In the genomic region with DNA sequence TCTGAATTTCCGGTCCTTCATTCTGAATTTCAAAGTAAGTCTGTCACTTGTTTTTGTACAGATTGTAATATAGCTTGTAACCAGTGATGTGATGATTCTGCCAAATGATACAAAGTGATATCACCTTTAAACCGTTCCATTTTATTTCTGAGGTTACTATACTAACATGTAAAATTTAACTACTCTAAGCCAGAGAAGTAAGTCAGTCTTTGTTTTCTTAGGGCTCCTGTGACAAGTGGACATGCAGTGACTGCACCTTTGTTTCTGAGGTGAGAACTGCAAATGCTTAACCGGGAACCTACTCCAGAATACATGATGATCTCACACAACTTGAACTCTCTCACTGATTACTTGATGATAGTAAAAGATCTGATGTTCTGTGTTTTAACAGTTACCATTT, we compare ENCODE assay signal across 8 mouse cellular contexts. TPM values are rescaled to one million over a fixed set of nuclear protein-coding genes. Genes with fewer than 3 reads are reported as not detected.
DNase-seq lines count a peak whose midpoint lies in the region; ATAC-seq lines count a peak whose summit lies in the region.

No protein-coding gene starts in this region.

- H3K4me2 ChIP-seq in forebrain, embryonic 12.5 days = peak overlapping the region; percentile 66
- peak overlapping the region; percentile 89 for H3K4me2 ChIP-seq in liver, embryonic 13.5 days

- peak overlapping the region; percentile 27 for H3K4me3 ChIP-seq in forebrain, embryonic 12.5 days (replicated peaks)
- H3K4me3 ChIP-seq in liver, embryonic 13.5 days (replicated peaks) = peak overlapping the region; percentile 87

- H3K4me1 ChIP-seq in forebrain, embryonic 12.5 days = peaks cover 40% of the 10 kb centered on the region
- H3K4me1 ChIP-seq in liver, embryonic 13.5 days (replicated peaks) = peaks cover 31% of the 10 kb centered on the region

- H3K9ac ChIP-seq in forebrain, embryonic 12.5 days = peak overlapping the region; percentile 59; the same call in 1 of the 2 replicates
- peak overlapping the region; percentile 89 for H3K9ac ChIP-seq in liver, embryonic 13.5 days

- peaks cover 53% of the 10 kb centered on the region for H3K36me3 ChIP-seq in forebrain, embryonic 12.5 days (replicated peaks)
- H3K36me3 ChIP-seq in liver, embryonic 13.5 days = peaks cover 48% of the 10 kb centered on the region

- H3K27me3 ChIP-seq in forebrain, embryonic 12.5 days = no peaks in the 10 kb centered on the region
- H3K27me3 ChIP-seq in liver, embryonic 13.5 days = no peaks in the 10 kb centered on the region

- peak; percentile 12 for DNase-seq in CD4-positive, CD25-positive, alpha-beta regulatory T cell, adult 2 months (ENCODE audit: low read depth, low spot score)
- DNase-seq in A20 (ENCODE audit: low read depth, low spot score) = peak; percentile 32
- no peak for DNase-seq in liver, embryonic 13.5 days
- DNase-seq in thymus, postnatal 25 days = no peak
- no peak for DNase-seq in right cerebral cortex, adult 18-20 months
- no peak for DNase-seq in natural killer cell, adult 2 months (ENCODE audit: low spot score in 2 of 2)

- H3K9me3 ChIP-seq in forebrain, embryonic 12.5 days = no peaks in the 10 kb centered on the region
- no peaks in the 10 kb centered on the region for H3K9me3 ChIP-seq in liver, embryonic 13.5 days (replicated peaks)

- 40% methylated on average over 3 of the region's 3 CpGs for WGBS in forebrain, embryonic 12.5 days
- WGBS in liver, embryonic 13.5 days (ENCODE audit: insufficient replicate concordance) = 17% methylated on average over 3 of the region's 3 CpGs

- H3K27ac ChIP-seq in forebrain, embryonic 12.5 days = no peak overlapping the region
- peak overlapping the region; percentile 87 for H3K27ac ChIP-seq in liver, embryonic 13.5 days

- no peak for ATAC-seq in CD4-positive, CD25-positive, alpha-beta regulatory T cell, adult 4 months
- ATAC-seq in forebrain, embryonic 12.5 days (ENCODE audit: low FRiP score) = no peak
- ATAC-seq in liver, embryonic 13.5 days (ENCODE audit: low read depth) = no peak

RNA-seq across cellular contexts. Expression of gene Zbtb37, which starts 3.4 kb away (rescaled TPM):
- 10 to 100 TPM in 1 of 2 experiments, 1 to 10 TPM in 1; 8.3 to 11.0 TPM for polyA plus RNA-seq in CD4-positive, CD25-positive, alpha-beta regulatory T cell, adult 4 months (2017; shearing (Covaris generic))
- 9.9 TPM in 2 replicates for polyA plus RNA-seq in forebrain, embryonic 12.5 days (2016; fragmentation: Nextera tagmentation; extraction: Ambion mirVana)
- 2.5 and 3.2 TPM in 2 replicates for polyA plus RNA-seq in liver, embryonic 13.5 days (2015; fragmentation: Nextera tagmentation; extraction: Ambion mirVana)

RNA-seq across cellular contexts. Expression of gene Dars2, which starts 32.5 kb away (rescaled TPM):
- polyA plus RNA-seq in CD4-positive, CD25-positive, alpha-beta regulatory T cell, adult 4 months (2017; shearing (Covaris generic)) = 10 to 100 TPM; 11.3 to 25.7 TPM
- polyA plus RNA-seq in forebrain, embryonic 12.5 days (2016; fragmentation: Nextera tagmentation; extraction: Ambion mirVana) = 49.0 and 49.3 TPM in 2 replicates
- polyA plus RNA-seq in liver, embryonic 13.5 days (2015; fragmentation: Nextera tagmentation; extraction: Ambion mirVana) = 40.7 and 49.0 TPM in 2 replicates

RNA-seq across cellular contexts. Expression of gene Cenpl, which starts 32.5 kb away (rescaled TPM):
- polyA plus RNA-seq in CD4-positive, CD25-positive, alpha-beta regulatory T cell, adult 4 months (2017; shearing (Covaris generic)) = 10 to 100 TPM; 17.1 to 18.1 TPM
- 38.3 and 39.7 TPM in 2 replicates for polyA plus RNA-seq in forebrain, embryonic 12.5 days (2016; fragmentation: Nextera tagmentation; extraction: Ambion mirVana)
- polyA plus RNA-seq in liver, embryonic 13.5 days (2015; fragmentation: Nextera tagmentation; extraction: Ambion mirVana) = 35.3 and 39.8 TPM in 2 replicates

RNA-seq across cellular contexts. Expression of gene Serpinc1, which starts 59.6 kb away (rescaled TPM):
- 10 to 100 TPM; 15.0 to 16.9 TPM for polyA plus RNA-seq in CD4-positive, CD25-positive, alpha-beta regulatory T cell, adult 4 months (2017; shearing (Covaris generic))
- 2.4 and 2.8 TPM in 2 replicates for polyA plus RNA-seq in forebrain, embryonic 12.5 days (2016; fragmentation: Nextera tagmentation; extraction: Ambion mirVana)
- 326 and 385 TPM in 2 replicates for polyA plus RNA-seq in liver, embryonic 13.5 days (2015; fragmentation: Nextera tagmentation; extraction: Ambion mirVana)

Comparison
In these comparisons a context has a peak if more than half of its experiments do, and no peak if none do; other contexts are left out.
1. DNase-seq: peak in CD4-positive, CD25-positive, alpha-beta regulatory T cell, adult 2 months (single experiment) and A20 (single experiment); none in liver, embryonic 13.5 days (single experiment), thymus, postnatal 25 days (single experiment), right cerebral cortex, adult 18-20 months (single experiment) and natural killer cell, adult 2 months (0 of 2).